Mouse (Mus musculus): ENCODE results near the gene Dkkl1.

- no peak for TF ChIP-seq POLR2A (IDR thresholded peaks at IDR 0.05; ENCODE audit: control insufficient read depth in 1 of 2, insufficient read depth in 1 of 2, low read depth in 1 of 2, low read length in 2 of 2, poor library complexity in 1 of 2)
- no peak for TF ChIP-seq EP300 (IDR thresholded peaks at IDR 0.05; ENCODE audit: low read depth in 1 of 2, low read length in 2 of 2)
- TF ChIP-seq CTCF (IDR thresholded peaks at IDR 0.05 in 2 of 3, conservative IDR thresholded peaks at IDR 0.05 in 1 of 3; ENCODE audit: control insufficient read depth in 1 of 3, insufficient read depth in 1 of 3, low read depth in 2 of 3, low read length in 3 of 3, poor library complexity in 1 of 3, severe bottlenecking in 1 of 3) = no peak
- TF ChIP-seq RAD21 (IDR thresholded peaks at IDR 0.05; ENCODE audit: low read depth, low read length) = no peak
- TF ChIP-seq ZC3H11A (IDR thresholded peaks at IDR 0.05; ENCODE audit: low read depth, low read length) = no peak
These were observed 23.8 kb upstream of the Dkkl1 start for GRCm38 (mm10) chr7:45235656-45236180.
